Mouse (Mus musculus) T-helper 1 cell (primary cell): ENCODE results near the gene Smad1.

Experiments used
- in situ Hi-C: fragments of 300-600 bp; cut with MboI, MseI; formaldehyde crosslinking; loops from one replicate; pipeline ENCODE4 v1.15.1; 2025; ENCODE audit warnings: high pct_unique_total_duplicates

Gene Smad1

DNA sequence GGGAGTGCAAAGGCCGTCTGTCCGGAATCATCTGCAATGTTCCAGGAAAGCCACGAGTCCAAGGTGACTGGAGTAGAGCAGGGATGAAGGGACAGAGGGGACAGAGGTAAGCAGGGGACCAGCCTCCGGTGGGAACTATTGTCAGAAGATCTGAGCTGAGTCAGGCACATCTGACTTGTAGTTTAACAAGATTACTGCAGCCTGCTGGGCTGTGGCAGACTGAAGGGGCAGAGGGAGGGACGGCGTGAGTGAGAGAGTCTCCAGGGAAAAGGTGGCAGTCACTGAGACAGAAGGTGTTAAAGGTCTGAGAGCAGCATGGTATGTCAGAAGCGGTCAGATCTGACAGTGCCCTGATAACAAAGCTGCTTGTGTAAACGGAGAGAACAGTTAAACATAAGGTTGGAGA is 16.5 kb downstream of the Smad1 start:
- in situ Hi-C loops, result no loop called here

DNA sequence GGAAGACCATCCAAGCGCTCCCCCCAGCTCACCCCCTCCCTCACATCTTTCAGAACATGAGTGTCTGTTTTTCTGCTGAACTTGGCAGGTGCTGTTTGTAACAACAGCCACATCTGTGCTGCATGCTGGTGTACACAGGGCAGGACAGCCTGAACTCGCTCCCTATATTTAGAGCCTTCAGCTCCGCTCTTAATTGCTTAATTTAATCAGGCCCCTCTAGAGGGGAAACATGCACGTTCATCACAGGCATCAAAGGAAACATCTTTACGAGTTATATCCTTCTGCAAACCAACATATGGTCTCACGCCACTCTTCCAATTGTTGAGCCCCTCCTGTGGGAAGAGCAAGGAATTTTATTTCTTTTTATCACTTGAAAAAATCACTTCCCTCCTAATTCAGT is 17.5 kb downstream of the Smad1 start:
- in situ Hi-C loops, result no loop called here

DNA sequence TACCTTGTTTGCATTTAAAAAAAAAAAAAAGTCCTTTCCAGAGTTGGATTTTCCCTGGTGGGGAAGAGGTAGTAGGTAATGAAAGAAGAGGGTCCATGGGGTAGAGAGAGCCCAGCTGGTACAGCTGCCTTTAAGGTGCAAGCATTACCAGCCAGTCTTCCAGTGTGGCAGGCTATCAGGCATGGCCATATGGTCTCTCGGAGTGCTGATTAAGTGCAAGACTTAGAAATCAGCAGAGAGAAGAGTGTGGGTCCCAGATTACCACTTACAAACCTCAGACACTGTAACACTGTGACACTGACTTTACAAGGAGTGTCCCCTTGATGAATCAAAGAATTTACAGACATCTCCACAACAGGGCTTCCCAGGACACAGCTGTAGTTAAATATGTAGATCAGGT is 18.9 kb downstream of the Smad1 start:
- in situ Hi-C loops, result no loop called here

- in situ Hi-C loops, result no loop called here
Measured at GRCm38 (mm10) chr8:79379971-79380370, 19.3 kb downstream of the Smad1 start.

- in situ Hi-C loops, result no loop called here
Measured at GRCm38 (mm10) chr8:79376648-79377047, 22.7 kb downstream of the Smad1 start.

DNA sequence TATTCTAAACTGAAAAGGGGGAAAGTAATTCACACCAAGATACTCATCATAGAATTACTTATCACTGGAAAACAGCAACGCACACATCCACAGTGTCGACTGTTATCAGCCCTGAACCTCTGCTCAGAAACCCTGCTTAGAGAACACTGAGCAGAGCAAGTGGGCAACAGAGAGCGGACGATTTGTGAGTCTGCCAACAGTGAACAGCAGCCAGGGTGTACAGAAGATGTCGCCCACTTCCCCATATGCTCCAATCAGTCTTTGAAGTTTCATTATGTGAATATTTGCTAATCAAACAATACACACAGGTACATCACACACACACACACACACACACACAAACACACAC is 23.6 kb downstream of the Smad1 start:
- in situ Hi-C loops, result no loop called here

GRCm38 (mm10) chr8:79375074-79375774 is 24.1 kb downstream of the Smad1 start:
- in situ Hi-C loops, result no loop called here

GRCm38 (mm10) chr8:79374410-79374809 is 24.9 kb downstream of the Smad1 start:
- in situ Hi-C loops, result no loop called here

GRCm38 (mm10) chr8:79373563-79373962 is 25.8 kb downstream of the Smad1 start:
- in situ Hi-C loops, result no loop called here

- in situ Hi-C loops, result no loop called here
Measured at GRCm38 (mm10) chr8:79372960-79373359, 26.4 kb downstream of the Smad1 start.

DNA sequence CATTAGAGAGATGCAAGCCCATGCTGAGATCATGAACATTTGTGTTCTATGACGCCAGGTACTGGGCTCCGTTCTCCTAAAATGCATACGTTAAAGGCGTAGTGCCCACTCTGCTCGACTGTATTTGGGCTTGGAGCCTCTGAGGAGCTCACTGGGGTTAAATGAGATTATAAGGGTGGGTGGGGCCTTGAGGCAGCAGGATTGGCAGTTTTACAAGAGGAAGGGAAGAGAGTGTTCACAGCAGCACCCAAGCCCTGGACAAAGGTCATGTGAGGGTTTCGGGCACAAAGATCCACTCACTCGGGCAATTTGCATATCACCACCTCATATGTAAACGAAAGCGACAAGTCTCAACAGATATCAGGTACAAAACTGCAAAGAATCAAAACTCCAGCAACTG is 26.8 kb downstream of the Smad1 start:
- in situ Hi-C loops, result no loop called here

DNA sequence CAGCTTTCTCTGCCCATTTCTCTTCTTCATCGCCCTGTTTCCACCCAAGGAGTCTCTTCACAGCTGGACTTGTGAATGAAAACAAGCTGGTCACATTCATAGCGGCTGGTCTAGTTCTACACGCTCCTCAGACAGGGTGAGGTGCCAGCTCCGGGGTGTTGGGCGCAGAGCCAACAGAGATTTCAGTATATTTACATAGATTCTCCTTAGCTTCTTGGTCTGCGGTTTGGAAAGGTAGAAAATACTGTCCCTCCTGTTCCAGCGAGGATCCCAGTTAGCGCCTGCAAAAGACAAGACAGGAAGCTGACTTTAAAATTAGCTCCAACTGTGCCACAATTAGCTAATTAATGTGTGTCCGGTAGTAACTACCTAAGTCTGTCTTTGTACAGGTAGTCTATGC is 27.2 kb downstream of the Smad1 start:
- in situ Hi-C loops, result no loop called here

GRCm38 (mm10) chr8:79370646-79371290 is 28.6 kb downstream of the Smad1 start:
- in situ Hi-C loops, result no loop called here

GRCm38 (mm10) chr8:79369163-79369562 is 30.2 kb downstream of the Smad1 start:
- in situ Hi-C loops, result no loop called here

DNA sequence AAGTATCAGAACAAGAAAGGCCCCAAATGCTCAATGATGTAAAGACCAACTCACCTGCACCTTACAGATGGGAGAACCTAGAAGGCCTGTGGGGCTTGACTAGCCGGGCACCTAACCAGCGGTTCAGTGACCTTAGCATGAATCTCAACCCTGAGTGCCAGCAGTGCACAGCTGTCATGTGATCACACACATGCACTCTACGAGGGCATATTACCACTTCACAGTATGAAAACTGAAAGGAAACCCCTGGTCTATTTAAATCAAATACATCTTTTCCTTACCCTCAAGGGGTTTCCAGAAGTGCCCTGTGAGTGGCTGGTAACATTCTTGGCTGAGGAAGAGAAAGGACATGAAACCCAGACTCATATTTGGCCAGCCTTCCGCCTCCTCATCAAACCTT is 31.4 kb downstream of the Smad1 start:
- in situ Hi-C loops, result no loop called here

GRCm38 (mm10) chr8:79367350-79367749 is 32.0 kb downstream of the Smad1 start:
- in situ Hi-C loops, result no loop called here

GRCm38 (mm10) chr8:79366227-79366626 is 33.1 kb downstream of the Smad1 start:
- in situ Hi-C loops, result no loop called here

DNA sequence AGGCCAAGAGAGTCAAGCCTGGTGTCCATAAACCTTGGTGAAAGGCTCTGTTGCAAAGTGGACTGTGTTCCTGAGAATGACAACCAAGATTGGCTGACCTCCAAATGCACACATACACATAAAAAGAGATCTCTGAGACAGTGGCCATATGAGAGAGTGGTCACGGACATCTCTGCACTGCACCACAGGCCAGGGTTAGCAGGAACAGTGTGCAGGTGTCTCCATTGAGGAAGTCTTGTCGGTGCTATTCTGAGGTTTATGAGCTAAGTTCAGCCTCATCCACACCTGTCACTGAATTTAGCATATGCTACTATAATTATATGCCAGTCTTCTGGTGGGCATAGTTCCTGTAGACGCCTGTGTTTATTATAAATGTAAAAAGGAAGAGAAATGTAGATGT is 33.6 kb downstream of the Smad1 start:
- in situ Hi-C loops, result no loop called here

- in situ Hi-C loops, result no loop called here
Measured at GRCm38 (mm10) chr8:79364806-79365205, 34.5 kb downstream of the Smad1 start.

DNA sequence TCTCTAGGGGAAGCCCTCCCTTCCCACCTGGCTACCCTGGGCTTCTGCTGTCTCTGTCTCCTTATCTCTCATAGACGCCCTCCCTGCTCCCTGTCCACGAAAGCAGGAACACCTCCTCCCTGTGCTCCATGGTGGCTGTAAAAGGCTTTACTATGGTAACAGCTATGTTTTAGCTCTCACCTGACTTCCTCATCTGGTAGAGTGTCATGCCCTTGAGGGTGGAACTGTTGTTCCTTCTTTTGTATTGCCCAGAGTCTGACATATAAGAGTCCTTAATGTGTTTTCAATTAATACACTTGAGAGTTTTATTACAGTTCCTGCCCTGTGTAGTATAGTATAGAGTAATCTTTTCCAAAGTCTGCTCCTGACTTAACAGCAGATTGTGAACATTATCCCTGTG is 36.9 kb downstream of the Smad1 start:
- in situ Hi-C loops, result no loop called here

GRCm38 (mm10) chr8:79360774-79361527 is 38.4 kb downstream of the Smad1 start:
- in situ Hi-C loops, result no loop called here

DNA sequence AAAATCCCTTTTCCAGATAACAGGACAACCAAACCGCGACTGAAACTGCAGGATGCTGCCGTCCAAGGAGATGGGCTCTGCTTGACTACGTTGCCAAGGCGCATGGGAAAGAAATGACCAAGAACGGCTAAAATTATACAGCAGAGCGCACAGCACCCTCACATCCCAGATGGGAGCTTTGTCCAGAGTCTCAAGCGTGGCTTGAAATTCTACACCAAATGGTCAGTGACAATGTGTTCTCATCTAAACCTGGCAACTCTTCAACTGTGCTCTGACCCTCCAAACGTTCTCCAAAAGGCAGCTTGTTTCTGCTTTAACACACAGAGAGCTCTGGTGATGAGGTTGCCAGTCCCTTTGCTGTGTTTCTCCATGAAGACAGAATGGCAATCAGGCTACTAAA is 39.0 kb downstream of the Smad1 start:
- in situ Hi-C loops, result no loop called here
